Mouse (Mus musculus) adrenal gland, postnatal 14 days (tissue): ENCODE results near the gene Lrrc51. TPM values are rescaled to one million over a fixed set of nuclear protein-coding genes. Genes with fewer than 3 reads are reported as not detected.
"Not testable (repeated sequence)": the region's sequence is repeated elsewhere in the genome, so short reads cannot be mapped to it uniquely, and the experiment has no call there.

Experiments
- DNase-seq: peaks from one replicate; pipeline ENCODE4 v3.0.0; 2021; ENCODE audit warnings: mixed read lengths
- total RNA-seq: library from RNA; stranded (reverse); gene quantifications from 2 replicates; pipeline ENCODE4 v1.2.3, GENCODE M21; 2021

The Lrrc51 gene
- total RNA-seq, 1 experiment from 2014 or later, result 7.3 TPM

DNA sequence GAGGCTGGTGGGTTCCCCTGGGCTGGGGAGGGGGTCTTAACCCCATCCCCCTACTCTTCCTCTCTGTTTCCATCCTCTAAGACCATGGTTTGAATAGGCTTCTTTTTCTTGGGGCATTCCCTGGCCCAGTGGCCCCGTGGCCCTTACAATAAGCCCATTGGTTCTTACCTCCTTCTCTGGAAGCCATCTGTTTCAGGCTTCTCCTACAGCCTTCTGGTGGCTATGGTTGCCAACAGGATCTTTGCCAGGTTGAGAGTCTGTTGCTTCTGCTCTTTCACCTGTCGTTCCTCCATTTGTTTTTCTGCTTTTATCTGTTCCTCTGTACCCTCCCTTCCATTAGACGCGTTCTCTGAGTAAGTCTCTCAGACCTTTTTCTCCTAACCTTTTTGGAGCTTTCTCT lies 3.9 kb upstream of the Lrrc51 start:
- no peak for DNase-seq

DNA sequence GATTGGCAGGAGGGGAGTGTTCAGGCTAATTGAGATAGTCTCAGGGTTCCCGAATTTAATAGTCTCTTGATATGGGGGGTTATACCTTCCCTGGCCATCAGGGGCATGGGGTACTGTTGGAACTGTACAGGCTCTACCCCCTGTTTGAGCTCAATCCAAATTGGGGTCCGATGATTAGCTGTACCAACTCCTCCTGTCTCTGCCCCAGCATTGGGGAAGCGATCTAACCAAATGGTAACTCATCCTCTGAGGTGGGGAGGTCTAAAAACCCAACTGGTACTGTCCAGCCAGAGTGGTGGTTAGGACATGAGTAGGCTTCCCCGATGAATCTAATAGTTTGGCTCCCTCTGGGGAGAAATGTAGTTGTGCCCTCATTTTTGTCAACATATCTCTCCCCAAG lies 3.3 kb upstream of the Lrrc51 start:
- DNase-seq, result no peak

DNA sequence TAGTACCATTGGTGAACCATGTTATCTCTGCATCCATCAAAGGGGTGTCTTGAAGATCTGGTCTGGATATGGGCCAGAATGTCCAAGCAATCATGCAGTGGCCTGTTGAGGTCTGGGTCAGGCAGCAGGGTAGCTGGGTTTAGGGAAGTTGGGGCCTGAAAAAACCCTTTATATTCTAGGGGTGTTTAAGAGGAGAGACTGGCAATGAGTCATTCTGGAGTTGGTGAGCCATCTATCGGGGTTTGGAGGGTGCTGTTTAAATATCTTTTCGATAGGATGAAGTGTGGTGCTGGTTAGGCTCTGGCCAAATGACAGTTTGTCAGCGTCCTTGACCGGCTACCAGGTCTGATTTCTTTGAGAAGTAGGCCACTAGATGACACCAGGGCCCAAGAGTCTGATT lies 2.3 kb upstream of the Lrrc51 start:
- no peak for DNase-seq

GRCm38 (mm10) chr7:101933300-101933699 lies 395 bp downstream of the Lrrc51 start:
- peak; percentile 47 for DNase-seq

DNA sequence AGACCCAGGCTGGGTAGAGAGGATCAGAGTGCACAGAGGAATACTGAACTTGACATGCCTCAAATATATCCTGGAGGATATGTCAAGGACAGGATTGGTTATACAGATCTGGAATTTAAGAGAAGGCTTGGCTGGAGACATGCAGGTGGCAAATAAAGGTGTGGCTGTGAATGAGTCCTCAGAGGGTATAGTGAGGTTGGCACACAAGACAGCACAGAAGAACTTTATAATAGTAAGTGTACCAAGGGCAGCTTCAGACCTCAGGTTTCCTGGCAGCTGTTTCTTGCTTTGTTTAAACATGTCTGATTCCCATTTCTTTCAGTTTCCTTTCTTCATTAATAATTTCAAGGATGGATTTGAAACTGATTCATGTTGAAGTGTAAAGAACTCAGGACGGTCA lies 1.1 kb downstream of the Lrrc51 start:
- DNase-seq, result no peak

DNA sequence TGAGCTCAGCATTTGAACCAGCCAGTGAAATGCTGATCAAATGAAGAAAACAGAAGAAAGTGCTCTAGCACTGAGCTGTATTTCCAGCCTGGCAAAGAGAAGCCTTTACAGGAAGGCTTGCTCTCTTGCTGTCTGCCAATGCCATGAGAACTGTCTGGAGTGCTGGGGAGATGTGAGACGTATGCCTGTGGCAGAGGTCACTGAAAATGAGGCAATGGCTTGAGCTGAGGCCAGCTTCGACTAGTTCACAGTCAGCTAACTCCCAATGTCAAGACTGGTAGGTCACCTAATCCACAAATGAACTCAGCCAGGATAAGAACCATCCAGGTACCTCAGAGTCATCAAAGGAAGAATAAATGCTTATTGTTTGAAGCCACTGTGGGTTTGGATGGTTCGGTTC lies 5.6 kb downstream of the Lrrc51 start:
- peak; percentile 52 for DNase-seq

DNA sequence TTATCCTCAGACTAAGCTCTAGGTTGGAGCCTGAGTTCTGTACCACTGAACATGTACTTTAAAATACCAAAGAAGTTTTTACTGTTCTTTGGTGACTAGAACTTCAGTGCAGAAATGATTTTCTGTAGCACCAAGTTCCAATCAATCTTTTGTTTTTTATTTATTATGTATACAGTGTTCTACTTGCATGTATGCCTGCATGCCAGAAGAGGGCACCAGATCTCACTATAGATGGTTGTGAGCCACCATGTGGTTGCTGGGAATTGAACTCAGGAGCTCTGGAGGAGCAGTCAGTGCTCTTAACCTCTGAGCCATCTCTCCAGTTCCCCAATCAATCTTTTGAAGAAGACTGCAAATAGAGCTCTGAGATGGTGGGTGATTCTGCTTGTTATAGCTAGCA lies 7.8 kb downstream of the Lrrc51 start:
- not testable (repeated sequence) for DNase-seq

DNA sequence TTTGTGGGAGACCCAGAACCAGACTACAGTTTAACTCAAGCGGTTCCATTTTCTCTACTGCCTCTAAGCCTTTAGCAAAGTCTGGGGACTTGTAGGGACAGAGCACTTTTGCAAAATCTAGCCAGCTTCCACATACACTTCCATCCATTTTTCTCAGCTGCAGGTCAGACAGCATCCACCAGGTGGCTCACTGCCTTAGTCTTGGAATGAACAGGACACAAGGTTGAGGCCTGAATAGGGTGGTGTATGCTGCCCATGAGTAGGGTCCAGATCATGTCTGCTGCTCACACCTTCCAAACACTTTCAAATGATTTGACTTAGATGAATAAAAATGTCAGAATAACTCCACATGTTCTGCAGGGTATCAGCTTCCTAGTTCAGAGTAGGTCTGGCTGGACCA lies 15.6 kb downstream of the Lrrc51 start:
- peak; percentile 76 for DNase-seq

DNA sequence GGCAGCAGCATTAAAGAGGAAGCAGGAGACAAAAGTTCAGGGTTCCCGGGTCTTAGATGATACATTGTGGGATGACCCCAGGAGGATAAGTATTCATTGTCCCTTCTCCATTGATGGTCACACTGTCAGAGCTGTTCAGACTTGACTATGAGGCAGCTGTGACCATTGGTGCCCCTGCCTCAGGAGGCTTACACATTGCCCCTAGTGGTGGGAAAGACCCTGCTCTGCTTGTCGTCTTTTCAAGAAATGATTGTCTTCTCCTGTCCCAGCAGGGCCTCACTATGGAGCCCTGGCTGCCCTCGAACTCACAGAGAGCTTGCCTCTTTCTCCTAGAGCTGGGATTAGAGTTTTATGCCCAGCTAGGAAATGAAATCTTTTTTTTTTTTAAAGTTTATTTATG lies 21.7 kb downstream of the Lrrc51 start:
- no peak for DNase-seq

DNA sequence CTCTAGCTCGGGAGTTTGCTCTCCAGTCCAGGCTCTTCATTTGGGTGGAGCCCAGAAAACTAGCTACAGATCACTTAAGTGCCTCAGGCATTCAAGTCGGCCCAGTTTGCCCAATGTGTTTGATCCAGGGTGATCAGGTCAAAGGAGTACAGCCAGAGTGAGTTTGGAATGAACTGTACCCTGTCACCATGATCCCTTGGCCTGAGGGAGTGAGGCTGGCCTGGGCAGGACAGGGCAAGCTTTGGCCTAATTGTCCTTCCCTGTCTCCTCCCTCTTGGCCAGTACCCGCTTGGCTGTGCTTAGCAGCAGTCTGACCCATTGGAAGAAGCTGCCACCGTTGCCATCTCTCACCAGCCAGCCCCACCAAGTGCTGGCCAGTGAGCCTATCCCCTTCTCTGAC lies 23.6 kb downstream of the Lrrc51 start:
- peak; percentile 47 for DNase-seq

DNA sequence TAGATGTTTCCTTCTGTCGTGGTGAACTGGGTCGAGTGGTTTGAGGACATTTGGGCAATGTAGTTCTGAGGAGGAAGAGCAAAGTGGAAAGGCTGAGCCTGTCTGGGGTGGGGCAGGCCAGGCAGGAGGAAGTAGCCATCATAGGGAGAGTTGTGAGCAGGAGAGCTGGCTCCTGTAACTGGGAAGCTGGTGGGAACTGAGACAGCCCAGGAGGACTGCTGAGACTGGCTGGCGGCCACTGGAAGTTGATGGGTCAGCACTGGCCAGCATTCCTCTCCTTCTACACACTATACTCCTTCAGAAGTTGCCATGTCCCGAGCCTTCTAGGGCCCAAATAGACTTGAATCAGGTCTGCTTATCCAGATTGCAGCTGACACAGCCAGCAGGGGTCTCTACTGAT lies 25.3 kb downstream of the Lrrc51 start:
- DNase-seq, result no peak

GRCm38 (mm10) chr7:101906696-101907095 lies 27.0 kb downstream of the Lrrc51 start:
- DNase-seq, result peak; percentile 48

DNA sequence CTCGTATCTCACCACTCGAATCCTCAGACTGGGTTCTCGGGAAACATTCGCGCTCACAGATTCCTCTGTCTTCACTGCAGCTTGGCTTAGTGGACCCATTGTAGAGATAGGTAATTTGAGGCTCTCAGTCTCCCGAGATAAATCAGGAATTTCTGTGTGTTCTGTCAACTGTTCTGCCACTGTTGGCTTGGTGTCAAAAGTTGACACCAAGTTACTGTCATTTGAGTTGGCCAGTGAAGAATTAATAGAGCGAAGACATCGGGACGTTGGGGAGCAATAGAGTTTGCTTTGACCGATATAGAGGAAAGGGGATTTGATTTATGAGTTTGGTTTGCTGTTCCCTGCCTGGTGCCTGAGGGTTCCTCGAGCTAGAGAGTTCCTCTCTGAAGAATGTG lies 27.4 kb downstream of the Lrrc51 start, which contains the start of gene Tomt:
Gene Tomt, minus strand, starts transcription at position 73 of the 395 bp plus-strand sequence.
- DNase-seq, result no peak

GRCm38 (mm10) chr7:101905561-101906286 lies 28.0 kb downstream of the Lrrc51 start, which contains the start of gene Lamtor1:
Gene Lamtor1 (plus strand): TSS chr7:101905904.
- DNase-seq, result peak; percentile 100

GRCm38 (mm10) chr7:101902846-101903245 lies 30.8 kb downstream of the Lrrc51 start:
- DNase-seq, result no peak

DNA sequence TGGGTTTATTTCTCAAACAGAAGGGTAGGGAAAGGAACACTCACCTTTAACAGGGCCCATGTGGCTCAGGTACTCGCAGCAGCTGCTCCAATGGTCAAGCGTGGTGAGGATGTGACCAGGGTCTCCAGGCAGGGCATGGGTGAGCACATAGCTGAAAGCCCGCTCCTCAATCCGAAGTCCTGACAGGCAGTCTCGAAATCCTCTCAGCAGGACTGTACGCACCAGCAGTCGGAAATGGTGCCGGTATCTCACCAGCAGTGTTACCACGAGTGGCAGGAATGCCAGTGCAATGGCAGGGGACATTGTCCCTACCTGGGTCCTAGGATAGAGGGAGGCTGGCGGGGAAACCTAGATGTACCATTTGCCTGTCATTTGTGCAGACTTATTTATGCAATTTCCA lies 31.7 kb downstream of the Lrrc51 start:
- DNase-seq, result no peak

- DNase-seq, result no peak
Measured at GRCm38 (mm10) chr7:101900331-101901097, 33.2 kb downstream of the Lrrc51 start.

DNA sequence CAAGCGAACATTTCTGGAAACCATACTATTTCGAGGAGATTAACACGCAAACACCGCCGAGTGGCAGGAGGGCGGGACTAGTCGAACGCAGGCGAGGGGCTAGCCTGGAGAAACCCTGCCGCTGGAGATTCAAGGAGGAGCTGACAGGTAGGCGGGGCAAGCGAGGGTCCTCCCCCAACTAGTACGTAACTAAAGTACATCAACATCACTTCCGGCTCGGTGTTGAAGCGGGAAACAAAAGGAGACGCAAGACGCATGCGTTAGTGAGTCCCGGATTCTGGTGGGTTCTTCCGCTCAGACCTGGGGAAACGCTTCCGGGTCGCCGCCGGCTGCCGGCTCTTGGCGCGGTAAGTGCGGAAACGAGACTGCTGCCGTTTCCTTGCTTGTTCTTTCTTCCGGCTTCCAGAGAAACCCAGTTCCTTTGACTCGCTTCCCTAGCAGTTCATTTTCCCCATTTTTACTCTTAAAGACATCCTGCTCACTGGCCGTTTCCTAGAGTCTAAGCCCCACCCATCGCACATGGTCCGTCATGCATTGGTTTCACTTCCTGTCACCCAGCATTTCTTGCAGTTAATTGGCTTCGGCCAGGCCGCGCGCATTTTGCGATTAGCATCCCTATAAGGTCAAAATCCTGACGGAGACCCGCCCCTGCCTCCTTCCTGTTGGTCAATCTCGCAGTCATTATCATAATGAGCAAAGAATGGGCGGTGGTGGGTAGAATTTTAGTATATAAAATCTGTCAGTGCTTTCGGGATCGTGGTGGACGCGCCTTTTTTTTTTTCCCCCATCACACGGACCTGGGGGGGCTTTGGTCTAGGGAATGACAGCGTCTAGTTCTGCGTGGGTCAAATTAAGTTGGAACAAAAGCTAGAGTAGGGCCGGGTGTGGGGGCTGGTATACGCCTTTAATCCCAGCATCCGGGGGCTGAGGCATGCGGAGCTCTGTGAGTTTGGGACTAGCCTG lies 37.3 kb downstream of the Lrrc51 start:
- DNase-seq, result peak; percentile 97

- no peak for DNase-seq
Measured at GRCm38 (mm10) chr7:101895695-101896094, 38.0 kb downstream of the Lrrc51 start.

DNA sequence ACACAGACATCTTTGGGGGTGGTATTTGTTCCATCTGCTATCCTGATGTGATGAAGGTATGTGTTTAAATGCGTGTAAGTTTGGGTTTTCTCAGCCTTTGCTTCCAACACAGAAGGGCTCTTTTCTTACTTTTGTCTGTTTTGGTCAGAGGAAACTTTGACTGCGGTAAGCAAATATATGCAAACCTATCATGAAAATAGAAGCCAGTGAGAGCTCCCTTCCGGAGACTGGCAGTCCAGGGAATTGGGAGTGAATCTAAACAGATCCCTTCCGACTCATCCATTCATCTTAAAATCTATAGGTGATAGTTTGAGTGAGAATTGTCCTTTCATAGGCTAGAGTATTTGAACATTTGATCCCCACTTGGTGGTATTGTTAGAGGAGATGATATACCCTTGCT lies 45.2 kb downstream of the Lrrc51 start:
- no peak for DNase-seq

DNA sequence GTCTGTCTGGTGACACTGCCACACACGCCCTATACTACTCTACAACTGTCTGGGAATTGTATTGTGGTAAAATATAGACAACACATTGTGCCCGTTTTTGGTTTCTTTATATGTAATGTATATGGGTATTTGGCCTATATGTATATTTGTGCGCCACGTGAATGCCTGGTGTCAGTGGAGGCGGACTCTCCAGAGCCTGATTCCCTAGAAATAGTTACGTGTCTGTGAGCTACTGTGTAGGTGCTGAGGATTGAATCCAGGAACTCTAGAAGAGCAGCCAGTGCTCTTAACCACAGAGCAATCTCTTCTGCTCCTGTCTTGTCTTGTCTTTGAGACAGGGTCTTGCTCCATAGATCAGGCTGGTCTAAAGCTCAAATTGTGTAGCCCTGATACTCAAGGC lies 47.4 kb downstream of the Lrrc51 start:
- no peak for DNase-seq

GRCm38 (mm10) chr7:101884160-101884559 lies 49.5 kb downstream of the Lrrc51 start:
- DNase-seq, result no peak
